Mouse (Mus musculus): ENCODE measurements at regions not wholly inside any gene's neighbourhood (a gene's known extent, or its start where the extent isn't known, plus 50 kb on each side); places are given as distances from the start of the nearest gene placed in this dataset.

DNA sequence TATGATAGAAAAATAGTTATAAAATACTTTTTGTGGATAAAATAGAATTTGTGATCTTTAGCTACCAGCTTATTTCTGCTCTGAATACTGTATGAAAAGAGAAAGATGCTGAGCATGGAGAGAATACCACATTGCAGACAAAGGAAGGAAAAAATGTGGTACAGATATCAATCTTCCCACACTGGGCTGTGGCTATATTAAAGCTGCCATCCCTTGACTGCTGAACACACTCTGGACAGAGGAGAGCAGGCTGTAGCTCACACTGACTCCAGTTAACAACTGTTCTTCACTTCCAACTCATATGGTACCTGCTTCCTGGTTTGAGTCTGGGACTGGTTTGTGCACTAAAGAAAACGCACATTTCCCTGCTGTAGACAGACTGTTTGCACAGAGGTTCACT is 76.7 kb upstream of the Try4 start:
- no peak for DNase-seq (ENCODE audit: low spot score)
- Histone ChIP-seq H3K27ac (replicated peaks) (no peak overlapping the region), H3K4me3 (no peak overlapping the region), H3K36me3 (replicated peaks) (no peaks in the 10 kb centered on the region), H3K9me3 (no peaks in the 10 kb centered on the region), H3K4me1 (no peaks in the 10 kb centered on the region), H3K27me3 (replicated peaks; ENCODE audit: low read depth, poor library complexity, severe bottlenecking) (no peaks in the 10 kb centered on the region)
- WGBS, result 65% methylated on average over 1 of the region's 1 CpGs

DNA sequence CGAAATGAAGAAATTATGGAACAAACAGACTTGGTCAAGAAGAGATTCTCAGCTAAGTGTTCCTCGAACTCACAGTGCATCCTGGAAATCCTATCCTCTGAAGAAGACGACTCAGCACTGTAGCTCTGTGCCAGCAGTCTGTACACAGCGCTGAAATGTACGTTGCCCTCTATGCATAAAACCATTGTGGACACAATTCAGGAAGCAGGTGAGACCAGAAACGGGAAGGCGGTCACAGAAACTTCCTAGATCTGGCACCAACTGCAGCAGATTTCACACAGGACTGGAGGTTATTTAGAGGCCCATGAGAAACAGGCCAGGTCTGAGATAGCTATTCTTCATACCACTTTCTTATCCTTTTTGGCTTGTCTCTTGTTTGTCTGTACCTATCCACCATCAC is 83.7 kb upstream of the Try4 start:
- no peak for DNase-seq (ENCODE audit: low spot score)
- Histone ChIP-seq H3K9me3 (no peaks in the 10 kb centered on the region), H3K27ac (replicated peaks) (no peak overlapping the region), H3K4me1 (no peaks in the 10 kb centered on the region), H3K36me3 (replicated peaks) (no peaks in the 10 kb centered on the region), H3K27me3 (replicated peaks; ENCODE audit: low read depth, poor library complexity, severe bottlenecking) (no peaks in the 10 kb centered on the region), H3K4me3 (no peak overlapping the region)
- 87% methylated on average over 7 of the region's 7 CpGs for WGBS

- H3K4me3 ChIP-seq, result no peak overlapping the region
Observed at GRCm38 (mm10) chr6:41215857-41216256, 86.2 kb upstream of the Try4 start.

DNA sequence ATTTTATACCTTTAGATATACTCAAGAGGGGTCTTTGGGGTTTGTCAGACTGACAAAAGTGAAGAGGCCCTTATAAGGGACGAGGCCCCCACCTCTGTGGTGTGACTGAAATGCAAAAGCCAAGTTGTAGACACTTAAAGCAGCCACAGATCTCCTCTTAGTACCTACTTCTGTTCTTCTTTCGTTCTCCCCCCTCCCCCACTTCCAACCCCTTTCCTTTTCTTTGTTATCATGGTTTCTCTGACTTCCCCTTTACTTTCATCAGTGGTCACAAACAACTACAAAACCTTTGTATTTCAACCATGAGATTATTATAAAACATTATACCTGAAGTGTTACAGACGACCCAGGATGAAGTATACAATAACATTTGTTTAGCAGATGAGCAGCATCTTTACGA is 96.2 kb upstream of the Try4 start:
- H3K4me1 ChIP-seq, result no peaks in the 10 kb centered on the region
- H3K27me3 ChIP-seq (replicated peaks; ENCODE audit: low read depth, poor library complexity, severe bottlenecking), result no peaks in the 10 kb centered on the region
- no peak for DNase-seq (ENCODE audit: low spot score)
- no peak overlapping the region for H3K4me3 ChIP-seq
- no peak overlapping the region for H3K27ac ChIP-seq (replicated peaks)
- no peaks in the 10 kb centered on the region for H3K9me3 ChIP-seq
- H3K36me3 ChIP-seq (replicated peaks), result no peaks in the 10 kb centered on the region
- 72% methylated on average over 4 of the region's 4 CpGs for WGBS

More at GRCm38 (mm10) chr6:41215857-41216256, 86.2 kb upstream of the Try4 start:
- H3K36me3 ChIP-seq (replicated peaks), result no peaks in the 10 kb centered on the region
- H3K27ac ChIP-seq (replicated peaks), result no peak overlapping the region
- no peaks in the 10 kb centered on the region for H3K4me1 ChIP-seq
- H3K9me3 ChIP-seq, result no peaks in the 10 kb centered on the region
- 88% methylated on average over 4 of the region's 4 CpGs for WGBS
- no peaks in the 10 kb centered on the region for H3K27me3 ChIP-seq (replicated peaks; ENCODE audit: low read depth, poor library complexity, severe bottlenecking)
- DNase-seq (ENCODE audit: low spot score), result no peak

GRCm38 (mm10) chr6:41202882-41203281 is 99.2 kb upstream of the Try4 start:
- Histone ChIP-seq H3K27me3 (replicated peaks; ENCODE audit: low read depth, poor library complexity, severe bottlenecking) (no peaks in the 10 kb centered on the region), H3K4me3 (no peak overlapping the region), H3K36me3 (replicated peaks) (no peaks in the 10 kb centered on the region), H3K9me3 (no peaks in the 10 kb centered on the region), H3K4me1 (no peaks in the 10 kb centered on the region), H3K27ac (replicated peaks) (no peak overlapping the region)
- WGBS, result 91% methylated on average over 1 of the region's 1 CpGs
- no peak for DNase-seq (ENCODE audit: low spot score)

- DNase-seq (ENCODE audit: low spot score), result no peak
- no peak overlapping the region for H3K4me3 ChIP-seq
Observed at GRCm38 (mm10) chr6:41202302-41202701, 99.8 kb upstream of the Try4 start.

GRCm38 (mm10) chr6:41194464-41194863 is 107.6 kb upstream of the Try4 start:
- H3K9me3 ChIP-seq, result no peaks in the 10 kb centered on the region
- no peak for DNase-seq (ENCODE audit: low spot score)
- H3K27me3 ChIP-seq (replicated peaks; ENCODE audit: low read depth, poor library complexity, severe bottlenecking), result no peaks in the 10 kb centered on the region
- 29% methylated on average over 1 of the region's 1 CpGs for WGBS
- no peaks in the 10 kb centered on the region for H3K36me3 ChIP-seq (replicated peaks)
- no peaks in the 10 kb centered on the region for H3K4me1 ChIP-seq
- no peak overlapping the region for H3K27ac ChIP-seq (replicated peaks)
- H3K4me3 ChIP-seq, result no peak overlapping the region

More at GRCm38 (mm10) chr6:41202302-41202701, 99.8 kb upstream of the Try4 start:
- no peaks in the 10 kb centered on the region for H3K36me3 ChIP-seq (replicated peaks)
- no peaks in the 10 kb centered on the region for H3K9me3 ChIP-seq
- H3K27me3 ChIP-seq (replicated peaks; ENCODE audit: low read depth, poor library complexity, severe bottlenecking), result no peaks in the 10 kb centered on the region
- WGBS, result 82% methylated on average over 2 of the region's 2 CpGs
- H3K4me1 ChIP-seq, result no peaks in the 10 kb centered on the region
- H3K27ac ChIP-seq (replicated peaks), result no peak overlapping the region

DNA sequence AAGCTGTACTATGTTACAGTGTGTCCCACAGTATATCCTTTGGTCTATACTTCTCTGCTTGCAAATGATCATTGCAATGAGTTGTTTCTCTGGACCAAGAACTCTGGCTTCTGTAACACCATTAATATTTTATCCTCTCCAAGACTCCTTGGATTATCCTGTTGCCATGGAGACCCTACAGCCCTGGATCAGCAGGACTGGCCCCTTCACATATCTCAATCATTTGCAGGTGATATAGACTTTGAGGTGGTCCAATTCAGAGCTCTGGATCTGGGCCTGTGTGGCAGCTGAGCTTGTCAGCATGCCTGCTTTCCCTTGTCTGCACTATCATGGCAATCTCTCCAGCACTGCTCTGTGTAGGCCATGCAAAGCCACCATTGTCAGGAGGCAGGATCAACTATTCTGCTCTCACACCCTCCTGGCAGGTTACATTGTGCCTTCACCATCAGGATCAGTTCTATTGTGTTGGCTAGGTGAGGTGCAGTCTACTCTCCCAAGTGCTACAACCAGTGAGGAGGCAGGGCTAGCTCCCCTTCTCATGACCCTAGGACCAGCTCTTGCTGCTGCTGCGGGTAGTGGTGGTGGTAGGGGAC is 110.2 kb upstream of the Try4 start:
- no peaks in the 10 kb centered on the region for H3K36me3 ChIP-seq (replicated peaks)
- DNase-seq (ENCODE audit: low spot score), result no peak
- H3K4me3 ChIP-seq, result no peak overlapping the region
- H3K27me3 ChIP-seq (replicated peaks; ENCODE audit: low read depth, poor library complexity, severe bottlenecking), result no peaks in the 10 kb centered on the region
- no peaks in the 10 kb centered on the region for H3K9me3 ChIP-seq
- no peak overlapping the region for H3K27ac ChIP-seq (replicated peaks)
- no peaks in the 10 kb centered on the region for H3K4me1 ChIP-seq
- 84% methylated on average over 1 of the region's 1 CpGs for WGBS

GRCm38 (mm10) chr6:41188910-41189309 is 113.2 kb upstream of the Try4 start:
- no peak overlapping the region for H3K27ac ChIP-seq (replicated peaks)
- 77% methylated on average over 2 of the region's 2 CpGs for WGBS

DNA sequence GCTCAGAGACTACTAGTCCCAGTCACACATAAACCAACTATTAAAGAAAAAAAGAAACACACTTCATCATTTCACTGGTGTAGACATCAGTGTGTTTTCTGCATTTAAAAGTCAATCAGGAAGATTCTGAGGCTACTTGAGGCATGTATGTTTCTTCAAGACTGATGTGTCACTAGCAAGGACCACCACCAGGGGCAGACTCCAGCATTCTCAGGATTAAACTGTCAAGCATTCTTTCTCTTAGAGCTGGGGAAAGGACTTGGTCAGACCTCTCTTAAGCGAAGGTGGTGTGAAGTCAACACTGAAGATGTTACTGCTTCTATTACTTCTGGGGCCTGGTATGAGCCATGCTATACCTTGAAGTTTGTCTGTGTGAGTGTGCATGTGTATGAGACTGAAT is 114.1 kb upstream of the Try4 start:
- no peak for DNase-seq (ENCODE audit: low spot score)
- no peak overlapping the region for H3K27ac ChIP-seq (replicated peaks)
- 82% methylated on average over 1 of the region's 1 CpGs for WGBS
- H3K36me3 ChIP-seq (replicated peaks), result no peaks in the 10 kb centered on the region
- no peaks in the 10 kb centered on the region for H3K4me1 ChIP-seq
- H3K27me3 ChIP-seq (replicated peaks; ENCODE audit: low read depth, poor library complexity, severe bottlenecking), result no peaks in the 10 kb centered on the region
- H3K4me3 ChIP-seq, result no peak overlapping the region
- no peaks in the 10 kb centered on the region for H3K9me3 ChIP-seq

More at GRCm38 (mm10) chr6:41188910-41189309, 113.2 kb upstream of the Try4 start:
- H3K4me1 ChIP-seq, result no peaks in the 10 kb centered on the region
- H3K9me3 ChIP-seq, result no peaks in the 10 kb centered on the region
- no peak for DNase-seq (ENCODE audit: low spot score)
- no peaks in the 10 kb centered on the region for H3K36me3 ChIP-seq (replicated peaks)
- H3K4me3 ChIP-seq, result no peak overlapping the region
- no peaks in the 10 kb centered on the region for H3K27me3 ChIP-seq (replicated peaks; ENCODE audit: low read depth, poor library complexity, severe bottlenecking)

DNA sequence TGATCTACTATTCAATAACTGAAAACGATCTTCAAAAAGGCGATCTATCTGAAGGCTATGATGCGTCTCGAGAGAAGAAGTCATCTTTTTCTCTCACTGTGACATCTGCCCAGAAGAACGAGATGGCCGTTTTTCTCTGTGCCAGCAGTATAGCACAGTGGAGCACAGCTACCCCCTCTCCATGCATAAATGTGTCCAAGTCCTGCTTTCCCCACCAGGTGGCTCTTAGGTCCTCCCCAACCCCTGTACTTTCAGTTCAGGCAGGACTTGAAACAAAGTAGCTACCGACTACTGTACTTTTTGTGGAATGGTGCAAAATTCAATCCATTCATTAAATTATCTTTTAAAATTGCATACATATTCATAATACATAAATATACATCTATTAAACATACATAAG is 123.2 kb upstream of the Try4 start:
- H3K4me3 ChIP-seq, result no peak overlapping the region

DNA sequence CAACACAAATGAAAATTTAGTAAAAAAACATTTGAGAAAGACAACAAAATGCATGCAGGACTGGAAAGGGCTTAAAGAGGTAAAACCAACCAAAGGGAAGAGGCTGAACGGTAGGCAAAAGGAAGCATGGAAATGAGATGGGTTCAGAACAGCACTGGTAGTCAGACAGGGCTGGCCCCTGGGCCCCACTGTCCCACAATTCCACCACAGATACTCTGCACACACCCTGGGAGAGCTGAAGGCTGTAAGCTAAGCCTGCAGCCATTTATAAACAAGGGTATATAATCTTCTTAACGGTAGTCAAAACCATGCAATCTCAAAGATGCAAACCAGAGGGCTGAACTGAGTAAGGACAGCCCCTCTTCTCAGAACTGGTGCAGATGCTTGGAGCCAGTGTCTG is 124.0 kb upstream of the Try4 start:
- H3K27me3 ChIP-seq (replicated peaks; ENCODE audit: low read depth, poor library complexity, severe bottlenecking), result no peaks in the 10 kb centered on the region
- no peak overlapping the region for H3K27ac ChIP-seq (replicated peaks)
- WGBS, result 87% methylated on average over 2 of the region's 2 CpGs
- H3K36me3 ChIP-seq (replicated peaks), result no peaks in the 10 kb centered on the region
- no peak for DNase-seq (ENCODE audit: low spot score)
- H3K4me3 ChIP-seq, result no peak overlapping the region
- no peaks in the 10 kb centered on the region for H3K9me3 ChIP-seq
- H3K4me1 ChIP-seq, result no peaks in the 10 kb centered on the region

More for the DNA sequence above, 123.2 kb upstream of the Try4 start:
- H3K36me3 ChIP-seq (replicated peaks), result no peaks in the 10 kb centered on the region
- H3K9me3 ChIP-seq, result no peaks in the 10 kb centered on the region
- no peaks in the 10 kb centered on the region for H3K27me3 ChIP-seq (replicated peaks; ENCODE audit: low read depth, poor library complexity, severe bottlenecking)
- WGBS, result 90% methylated on average over 7 of the region's 7 CpGs
- no peaks in the 10 kb centered on the region for H3K4me1 ChIP-seq
- DNase-seq (ENCODE audit: low spot score), result no peak
- no peak overlapping the region for H3K27ac ChIP-seq (replicated peaks)

- WGBS, result 92% methylated on average over 3 of the region's 3 CpGs
- H3K4me1 ChIP-seq, result no peaks in the 10 kb centered on the region
- H3K36me3 ChIP-seq (replicated peaks), result no peaks in the 10 kb centered on the region
- no peak overlapping the region for H3K4me3 ChIP-seq
- no peaks in the 10 kb centered on the region for H3K9me3 ChIP-seq
- no peaks in the 10 kb centered on the region for H3K27me3 ChIP-seq (replicated peaks; ENCODE audit: low read depth, poor library complexity, severe bottlenecking)
- H3K27ac ChIP-seq (replicated peaks), result no peak overlapping the region
- no peak for DNase-seq (ENCODE audit: low spot score)
Observed at GRCm38 (mm10) chr6:41177152-41177551, 124.9 kb upstream of the Try4 start.

DNA sequence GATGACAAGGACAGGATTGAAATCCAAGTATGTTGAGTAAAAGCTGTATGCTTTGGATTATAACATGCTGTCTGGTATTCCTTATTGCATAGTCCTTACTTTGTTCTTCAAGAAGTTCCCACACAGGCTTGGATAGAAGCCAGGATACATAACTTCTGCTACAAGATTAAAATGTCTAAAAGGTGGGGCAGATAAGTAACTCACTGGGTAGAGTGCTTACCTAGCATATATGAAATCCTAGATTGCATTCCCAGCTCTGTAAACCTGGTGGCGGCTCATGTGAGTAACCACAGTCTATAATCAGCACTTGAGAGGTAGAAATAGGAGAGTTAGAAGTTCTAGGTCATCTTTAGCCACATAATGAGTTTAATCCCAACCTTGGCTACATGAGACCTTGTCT is 126.0 kb upstream of the Try4 start:
- 94% methylated on average over 1 of the region's 1 CpGs for WGBS
- DNase-seq (ENCODE audit: low spot score), result no peak
- Histone ChIP-seq H3K9me3 (no peaks in the 10 kb centered on the region), H3K4me3 (no peak overlapping the region), H3K36me3 (replicated peaks) (no peaks in the 10 kb centered on the region), H3K27me3 (replicated peaks; ENCODE audit: low read depth, poor library complexity, severe bottlenecking) (no peaks in the 10 kb centered on the region), H3K4me1 (no peaks in the 10 kb centered on the region), H3K27ac (replicated peaks) (no peak overlapping the region)
